Mouse (Mus musculus) effector memory CD4-positive, alpha-beta T cell, adult 7 months (primary cell): ENCODE data around the gene Chit1. TPM values are rescaled to one million over a fixed set of nuclear protein-coding genes. Genes with fewer than 3 reads are reported as not detected.

Experiments
- polyA plus RNA-seq: library from polyadenylated mRNA; unstranded; fragments of 100-300 nt; shearing (Covaris generic); gene quantifications from one replicate; pipeline ENCODE4 v1.2.1, GENCODE M21; 2017

Chit1 gene
- 0.67 TPM for polyA plus RNA-seq

GRCm38 (mm10) chr1:134110979-134111378, at the start of gene Chit1:
TSS of gene Chit1 (plus strand) at chr1:134111242.

GRCm38 (mm10) chr1:134078802-134079476, 32.1 kb upstream of the Chit1 start, which contains the start of gene Btg2:
TSS of gene Btg2 (minus strand) at chr1:134079120.

DNA sequence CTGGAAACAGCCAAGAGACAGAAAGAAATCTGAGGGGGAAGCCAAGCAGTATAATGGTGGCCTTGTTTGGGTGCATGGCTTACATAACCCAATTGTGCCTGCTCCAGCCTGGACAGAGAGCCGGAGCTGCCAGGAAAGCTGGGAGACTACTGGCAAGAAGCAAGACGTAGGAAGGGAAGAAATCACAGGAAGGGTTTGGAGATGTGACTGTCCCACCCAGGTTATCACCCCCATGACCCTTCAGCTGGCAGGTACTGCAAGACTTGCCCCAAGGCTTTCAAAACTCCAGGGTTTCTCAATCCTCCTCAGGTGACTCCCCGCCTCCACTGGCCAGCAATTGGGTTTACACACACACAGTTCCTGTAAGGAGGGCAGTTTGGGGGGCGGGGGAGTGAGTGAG, 71.0 kb downstream of the Chit1 start, which contains the start of gene Chil1:
Chil1 (plus strand) TSS at position 152 of the 400 bp plus-strand sequence.

GRCm38 (mm10) chr1:134193126-134193525, 82.1 kb downstream of the Chit1 start, which contains the start of gene Mybph:
TSS of gene Mybph (plus strand) at chr1:134193448.

Other genes starting within 250 kb of the Chit1 start
- gene Optc, start 203.2 kb upstream of the Chit1 start, polyA plus RNA-seq, result not detected
- not detected for gene Prelp, start 189.8 kb upstream of the Chit1 start, polyA plus RNA-seq
- not detected for gene Fmod, start 74.0 kb upstream of the Chit1 start, polyA plus RNA-seq
- gene Btg2, start 32.1 kb upstream of the Chit1 start, polyA plus RNA-seq, result 1,500 TPM
- gene Chil1, start 70.9 kb downstream of the Chit1 start, polyA plus RNA-seq, result 0.83 TPM
- gene Mybph, start 82.2 kb downstream of the Chit1 start, polyA plus RNA-seq, result not detected
- gene Adora1, start 124.2 kb downstream of the Chit1 start, polyA plus RNA-seq, result 0.16 TPM
- not detected for gene Myog, start 178.7 kb downstream of the Chit1 start, polyA plus RNA-seq
- not detected for gene Ppfia4, start 221.7 kb downstream of the Chit1 start, polyA plus RNA-seq